Mouse (Mus musculus) embryo, embryonic 11 days (tissue): ENCODE data around the gene Myo10.

Experiments
- DNase-seq: peaks from one replicate; pipeline ENCODE4 v3.0.0-alpha.2; 2015

Myo10 gene

GRCm38 (mm10) chr15:25731053-25731452, 108.7 kb downstream of the Myo10 start:
- peak; percentile 57 for DNase-seq

GRCm38 (mm10) chr15:25732758-25733428, 110.6 kb downstream of the Myo10 start:
- peak; percentile 51 for DNase-seq

DNA sequence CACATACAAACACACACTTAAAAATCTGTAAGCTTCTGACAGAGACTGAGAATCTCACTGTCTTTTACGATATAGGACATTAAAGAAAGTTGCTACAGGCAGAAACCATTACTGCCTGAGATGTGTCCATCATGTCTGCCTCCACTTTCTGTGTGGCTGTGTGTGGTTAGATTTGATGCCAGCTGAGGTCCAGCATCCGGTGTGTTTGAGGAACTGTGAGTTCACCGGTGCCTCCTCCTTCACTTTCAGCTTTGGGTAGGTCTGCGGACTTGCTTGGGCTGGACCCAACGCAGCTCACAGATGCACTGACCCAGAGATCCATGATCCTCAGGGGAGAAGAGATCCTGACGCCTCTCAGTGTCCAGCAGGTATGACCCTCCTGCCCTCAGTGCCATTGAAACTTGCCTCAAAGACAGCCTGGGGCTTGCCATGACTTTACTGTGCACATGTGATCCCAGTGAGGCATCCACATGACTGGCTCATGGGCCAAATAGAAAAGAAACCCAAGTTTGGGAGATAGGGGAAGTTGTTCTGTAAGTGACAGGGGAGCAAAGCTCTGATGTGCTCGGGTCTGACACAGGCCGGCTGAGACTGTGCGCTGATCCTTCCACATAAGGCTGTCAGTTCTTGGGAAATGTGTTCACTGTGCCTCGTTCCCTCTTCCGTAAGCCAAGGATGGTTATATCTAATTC, 111.6 kb downstream of the Myo10 start:
- DNase-seq, result no peak

DNA sequence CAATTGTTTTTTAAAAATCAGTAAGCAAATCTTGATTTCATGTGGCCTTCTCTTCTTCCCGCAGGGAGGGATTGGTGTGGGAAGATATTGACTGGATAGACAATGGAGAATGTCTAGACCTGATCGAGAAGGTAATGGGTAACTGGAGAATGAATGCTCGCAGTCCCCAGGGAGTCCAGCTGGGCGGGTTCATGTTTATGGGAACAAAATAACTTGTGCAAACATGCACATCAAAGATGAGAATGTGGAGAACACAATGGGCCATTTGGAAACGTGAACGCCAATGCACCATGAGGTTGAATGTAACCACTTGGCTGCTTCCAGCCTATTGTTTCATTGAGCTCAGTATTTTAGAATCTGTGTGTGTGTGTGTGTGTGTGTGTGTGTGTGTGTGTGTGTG, 114.2 kb downstream of the Myo10 start:
- DNase-seq, result no peak

DNA sequence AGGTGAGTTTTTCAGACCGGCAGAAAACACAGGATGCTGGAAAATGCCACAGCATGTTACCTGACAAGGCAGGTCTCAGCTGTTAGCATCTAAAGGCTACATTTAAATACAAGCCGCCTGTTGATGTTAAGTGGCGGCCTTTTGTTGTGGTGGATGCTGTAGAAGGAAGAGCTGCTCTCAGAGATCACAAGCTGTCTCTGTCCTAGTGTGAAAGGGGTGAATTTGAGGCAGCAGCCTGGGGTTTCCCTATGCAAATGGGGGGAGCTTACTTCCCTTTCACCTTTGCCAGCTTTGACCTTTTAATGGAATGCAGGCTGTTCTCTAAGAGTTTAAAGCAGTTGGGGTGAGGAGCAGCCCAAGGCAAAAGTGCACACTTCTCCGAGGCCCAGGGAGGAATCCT, 117.9 kb downstream of the Myo10 start:
- no peak for DNase-seq

- no peak for DNase-seq
Measured at GRCm38 (mm10) chr15:25742196-25742595, 119.9 kb downstream of the Myo10 start.

DNA sequence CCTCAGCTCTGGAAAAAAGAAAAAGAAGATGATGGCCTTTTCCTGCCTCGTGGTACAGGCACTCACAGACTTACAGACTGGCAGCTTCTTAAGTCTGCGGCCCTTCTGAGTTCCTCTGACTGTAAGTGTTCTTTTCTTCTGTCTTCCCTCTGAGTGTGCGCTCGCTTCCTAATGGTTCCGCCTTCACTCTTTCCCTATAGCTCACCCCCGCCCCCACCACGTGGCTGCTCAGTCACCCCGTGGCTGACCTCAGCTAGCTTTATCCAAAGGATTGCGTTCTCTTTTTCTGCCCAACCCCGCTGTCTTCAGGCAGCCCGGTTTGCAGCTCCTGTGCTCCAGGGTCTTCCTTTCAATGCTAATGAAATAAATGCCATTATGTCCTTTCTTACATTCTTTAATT, 129.2 kb downstream of the Myo10 start:
- DNase-seq, result peak; percentile 59

GRCm38 (mm10) chr15:25752597-25752996, 130.3 kb downstream of the Myo10 start:
- DNase-seq, result peak; percentile 61

DNA sequence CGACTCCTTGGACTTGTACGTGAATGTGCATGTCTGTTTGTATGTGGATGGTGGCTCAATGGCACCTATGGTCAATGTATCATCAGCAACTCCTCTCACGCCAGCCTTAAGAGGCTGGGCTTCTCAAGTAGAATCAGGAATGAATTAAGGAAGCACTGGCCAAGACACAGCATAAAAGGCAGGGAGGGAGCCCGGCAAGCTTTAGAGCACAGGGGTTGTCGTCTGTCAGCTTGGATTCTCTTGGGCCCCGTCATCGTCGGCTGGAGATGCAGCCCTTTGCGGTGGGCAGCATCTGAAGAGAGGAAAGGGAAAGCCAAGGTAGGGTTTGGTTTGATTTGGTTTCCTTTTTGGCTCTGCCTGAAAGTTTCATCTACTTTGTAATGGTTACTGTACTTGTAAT, 130.7 kb downstream of the Myo10 start:
- DNase-seq, result no peak

- no peak for DNase-seq
Measured at GRCm38 (mm10) chr15:25753878-25754277, 131.6 kb downstream of the Myo10 start.

DNA sequence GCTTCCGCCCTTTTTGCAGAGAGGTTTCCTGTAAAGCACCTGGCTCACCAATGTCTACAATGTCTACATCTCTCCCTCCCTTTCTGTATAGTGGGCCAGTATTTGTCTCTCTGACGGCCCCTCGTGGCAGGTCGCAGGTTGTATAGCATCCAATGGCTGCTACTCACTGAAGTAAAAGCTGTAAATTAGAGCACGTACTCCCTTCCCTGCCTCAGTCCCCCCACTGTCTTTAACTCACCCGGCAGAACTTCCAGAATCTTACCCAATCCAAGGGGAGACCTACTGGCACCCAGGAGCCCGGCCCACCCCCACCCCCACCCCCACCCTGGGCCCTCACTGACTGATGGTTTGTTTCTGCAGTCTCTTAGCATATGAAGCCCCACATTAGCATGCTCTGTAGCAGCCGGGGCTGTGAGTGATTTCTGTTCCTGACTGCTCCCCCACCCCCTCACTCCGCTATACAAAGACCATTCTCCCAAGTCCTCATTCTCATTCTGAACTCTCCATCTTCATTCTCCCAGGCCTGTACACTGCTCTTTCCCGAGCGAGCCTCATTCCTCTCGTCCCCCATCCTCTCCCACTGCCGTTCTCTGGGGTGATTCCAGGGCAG, 132.1 kb downstream of the Myo10 start:
- DNase-seq, result peak; percentile 57

GRCm38 (mm10) chr15:25755536-25755935, 133.2 kb downstream of the Myo10 start:
- DNase-seq, result no peak

DNA sequence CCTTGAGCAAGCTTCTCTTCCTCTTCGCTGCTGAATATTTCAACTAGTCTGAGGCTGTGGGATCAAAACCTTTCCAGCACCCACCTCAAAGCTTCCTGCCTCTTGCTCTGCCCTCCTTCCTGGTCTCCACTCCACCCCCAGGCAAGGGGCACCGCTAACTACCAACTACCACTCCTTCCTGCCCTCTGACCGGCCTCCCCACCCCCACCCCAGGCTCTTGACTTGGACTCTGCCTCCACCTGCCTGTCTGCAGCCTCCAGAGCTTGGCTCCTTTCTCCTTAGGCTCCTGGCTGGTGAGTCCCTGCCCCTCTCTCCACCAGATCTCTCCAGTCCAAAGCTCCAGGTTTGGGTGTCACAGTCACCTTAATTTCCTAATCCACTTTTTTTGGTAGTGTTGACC, 133.7 kb downstream of the Myo10 start:
- DNase-seq, result no peak

DNA sequence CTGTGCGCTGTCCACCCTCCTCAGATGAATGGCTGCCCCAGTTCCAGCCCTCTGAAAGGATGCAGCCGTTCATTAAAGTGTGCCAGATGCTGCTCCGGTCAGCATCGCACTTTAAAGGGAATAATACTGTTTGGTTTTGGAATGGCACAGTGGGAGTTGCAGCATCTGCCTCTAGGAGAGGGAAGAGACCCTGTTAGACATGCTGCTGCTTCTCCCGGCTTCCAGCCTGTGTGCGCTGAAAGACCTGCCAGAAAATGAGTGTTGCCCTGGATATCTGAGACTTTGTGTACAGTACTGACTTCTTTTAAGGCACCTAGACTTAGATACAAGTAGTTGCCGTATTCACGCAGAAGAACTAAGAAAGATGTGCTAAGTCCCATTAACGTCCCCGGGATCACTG, 135.7 kb downstream of the Myo10 start:
- no peak for DNase-seq

GRCm38 (mm10) chr15:25758500-25759086, 136.3 kb downstream of the Myo10 start:
- DNase-seq, result peak; percentile 54

- DNase-seq, result no peak
Measured at GRCm38 (mm10) chr15:25760304-25760703, 138.0 kb downstream of the Myo10 start.

- no peak for DNase-seq
Measured at GRCm38 (mm10) chr15:25761049-25761448, 138.7 kb downstream of the Myo10 start.

DNA sequence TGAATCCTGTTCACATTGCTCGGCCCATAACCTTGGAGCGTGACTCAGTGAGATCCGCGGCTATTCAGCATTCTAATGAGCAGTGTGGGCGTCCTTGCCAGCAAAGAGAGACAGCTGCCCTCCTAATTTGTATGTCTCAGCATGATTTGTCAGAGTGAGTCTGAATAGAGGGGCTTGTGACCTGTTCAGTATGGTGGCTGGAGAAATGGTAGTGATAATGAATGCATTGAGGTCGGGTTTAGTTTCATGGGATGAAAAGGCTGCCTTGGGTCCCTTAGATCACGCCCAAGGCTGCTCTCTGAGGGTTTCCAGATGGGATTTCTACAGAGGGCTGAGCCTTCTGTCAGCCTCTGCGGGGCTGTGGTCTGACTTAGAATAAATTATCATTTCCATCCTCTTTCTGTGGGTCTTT, 139.5 kb downstream of the Myo10 start:
- DNase-seq, result peak; percentile 80

- DNase-seq, result peak; percentile 70
Measured at GRCm38 (mm10) chr15:25762306-25762705, 140.0 kb downstream of the Myo10 start.

DNA sequence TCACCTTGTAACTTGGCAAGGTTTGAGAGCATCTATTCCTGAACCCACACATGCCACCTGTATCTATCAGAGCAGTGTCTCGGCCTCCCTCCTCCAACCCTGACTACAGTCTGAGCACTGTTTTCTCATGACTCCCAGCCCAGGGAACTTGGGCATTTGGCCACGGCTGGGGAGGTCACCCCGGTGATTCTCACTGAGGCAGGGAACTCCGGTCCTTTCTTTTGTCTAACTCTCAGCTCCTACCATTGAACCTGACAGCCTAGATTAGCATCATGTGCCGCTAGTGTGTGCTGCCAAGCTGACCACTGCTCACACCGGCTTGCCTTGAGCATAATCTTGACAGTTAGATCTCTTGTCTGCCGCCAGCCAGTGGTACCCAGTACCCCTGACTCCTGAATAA, 140.8 kb downstream of the Myo10 start:
- no peak for DNase-seq

- no peak for DNase-seq
Measured at GRCm38 (mm10) chr15:25764653-25765352, 142.5 kb downstream of the Myo10 start.

DNA sequence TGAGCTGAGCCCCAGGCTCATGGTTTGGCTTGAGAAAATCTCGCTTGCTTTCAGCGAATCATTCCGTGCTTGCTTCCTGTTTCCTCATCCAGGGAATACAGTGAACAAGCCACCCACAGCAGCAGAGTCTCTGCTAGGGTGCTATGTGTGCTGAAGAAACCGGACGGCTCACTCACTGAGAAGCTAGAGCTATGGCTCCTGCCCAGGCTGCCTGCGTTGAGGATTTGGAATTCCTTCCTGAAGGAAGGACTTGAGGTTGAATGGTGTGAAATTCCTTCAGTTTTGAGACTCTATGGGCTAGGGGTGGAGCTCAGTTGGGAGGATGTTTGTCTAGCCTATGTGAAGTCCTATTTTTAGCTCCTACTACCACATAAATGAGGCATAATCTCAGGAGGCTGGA, 145.5 kb downstream of the Myo10 start:
- DNase-seq, result no peak
